Mouse (Mus musculus) megakaryocyte, embryonic 14.5 days (primary cell): ENCODE data around the gene Inpp5f.

Experiments used
- FLI1 ChIP-seq: IDR thresholded peaks from 2 replicates; pipeline ENCODE4 v1.6.1; 2012; ENCODE audit warnings: low read length, inconsistent platforms, mixed read lengths
- GATA1 ChIP-seq: IDR thresholded peaks from 3 replicates; pipeline ENCODE4 v1.6.1; 2012; ENCODE audit warnings: mixed read lengths, low read length, inconsistent platforms, borderline replicate concordance

DNA sequence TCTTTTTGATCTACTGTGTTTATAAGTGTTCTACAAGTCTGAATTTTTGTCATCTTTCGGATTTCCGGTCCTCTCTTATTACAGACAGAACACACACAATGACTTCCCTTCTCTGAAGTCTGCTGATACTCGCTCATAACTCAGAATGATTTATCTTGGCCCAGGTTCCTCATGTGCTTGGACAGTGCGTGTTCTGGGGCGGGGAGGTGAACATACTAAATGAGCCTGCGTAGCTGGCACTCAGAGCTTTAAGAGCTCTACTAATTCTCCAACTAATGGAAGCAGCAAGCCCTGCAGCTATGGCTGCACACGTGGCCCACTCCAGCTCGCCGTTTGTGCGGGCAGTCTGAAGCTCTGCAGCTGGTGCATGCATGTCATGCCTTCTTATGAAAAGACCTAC lies 117.6 kb downstream of the Inpp5f start:
- TF ChIP-seq GATA1 (no peak), FLI1 (no peak)
